Mouse (Mus musculus) left cerebral cortex, adult 2 months (tissue): ENCODE measurements around the gene Slc25a12. TPM values are rescaled to one million over a fixed set of nuclear protein-coding genes. Genes with fewer than 3 reads are reported as not detected.

Experiments
- DNase-seq, 2 experiments: peaks; one replicate each; pipeline ENCODE4 v3.0.0; 2021 to 2022; ENCODE audit warnings: low spot score in 2 of 2, mixed read lengths in 1 of 2; ENCODE audit errors: extremely low spot score in 1 of 2
- H3K27ac ChIP-seq: fragments of 200-600 bp; 2 replicates; pipeline ENCODE4 v1.8.1; 2022
- H3K4me3 ChIP-seq: fragments of 200-600 bp; 2 replicates; pipeline ENCODE4 v1.8.1; 2022
- CTCF ChIP-seq: fragments of 200-600 bp; IDR thresholded peaks from 2 replicates; pipeline ENCODE4 v1.8.1; 2022; ENCODE audit warnings: antibody characterized with exemption, mild to moderate bottlenecking, moderate library complexity
- intact Hi-C: fragments of 180-260 bp; cut with DNase I; formaldehyde crosslinking; loops from one replicate; pipeline ENCODE4 v1.15.1; 2025
- total RNA-seq, 2 experiments: library from RNA; stranded (reverse); gene quantifications; 2 replicates each; pipeline ENCODE4 v1.2.3; 2021

Gene Slc25a12
- total RNA-seq, 2 experiments from 2014 or later = 150 to 153 TPM

DNA sequence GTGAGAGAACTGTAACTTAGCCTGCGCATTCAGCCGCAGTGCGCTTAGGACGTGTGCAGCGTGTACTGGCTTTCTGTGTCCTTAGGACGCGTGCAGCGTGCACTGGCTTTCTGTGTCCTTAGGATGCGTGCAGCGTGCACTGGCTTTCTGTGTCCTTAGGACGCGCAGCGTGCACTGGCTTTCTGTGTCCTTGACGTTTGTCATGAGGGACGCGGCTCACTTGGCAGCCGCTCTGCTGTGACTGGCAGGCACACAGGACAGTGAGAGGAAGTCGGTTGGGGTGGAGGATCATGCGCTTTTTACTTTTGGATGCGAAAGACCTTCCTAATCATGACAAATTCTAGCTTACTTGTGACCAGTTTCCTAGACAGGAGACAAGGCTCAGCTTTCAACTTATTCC is 103.0 kb downstream of the Slc25a12 start:
- H3K4me3 ChIP-seq = no peak overlapping the region
- TF ChIP-seq CTCF = no peak
- H3K27ac ChIP-seq = no peak overlapping the region
- no peak for DNase-seq
- intact Hi-C loops = no loop called here

DNA sequence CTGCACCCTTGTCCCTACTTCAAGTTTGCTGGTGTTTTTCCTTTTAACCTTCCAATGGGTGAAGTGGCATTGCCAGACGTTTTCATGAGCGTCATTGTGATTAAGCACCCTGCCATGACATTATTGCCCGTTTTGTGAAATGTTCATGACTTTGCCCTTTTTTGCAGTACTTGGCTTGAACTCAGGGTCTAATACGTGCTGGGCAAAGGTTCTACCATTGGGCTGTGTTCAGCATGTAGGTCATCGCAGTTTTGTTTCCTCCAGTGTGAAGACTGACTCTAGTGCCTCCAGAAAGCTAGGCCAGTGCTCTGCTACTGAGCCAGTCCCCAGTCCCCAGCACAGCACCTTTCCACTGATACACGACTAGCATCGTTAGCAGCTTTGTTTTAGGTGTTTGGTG is 111.0 kb downstream of the Slc25a12 start:
- no peak overlapping the region for H3K27ac ChIP-seq
- H3K4me3 ChIP-seq = no peak overlapping the region
- no peak for DNase-seq
- TF ChIP-seq CTCF = no peak
- intact Hi-C loops = no loop called here

DNA sequence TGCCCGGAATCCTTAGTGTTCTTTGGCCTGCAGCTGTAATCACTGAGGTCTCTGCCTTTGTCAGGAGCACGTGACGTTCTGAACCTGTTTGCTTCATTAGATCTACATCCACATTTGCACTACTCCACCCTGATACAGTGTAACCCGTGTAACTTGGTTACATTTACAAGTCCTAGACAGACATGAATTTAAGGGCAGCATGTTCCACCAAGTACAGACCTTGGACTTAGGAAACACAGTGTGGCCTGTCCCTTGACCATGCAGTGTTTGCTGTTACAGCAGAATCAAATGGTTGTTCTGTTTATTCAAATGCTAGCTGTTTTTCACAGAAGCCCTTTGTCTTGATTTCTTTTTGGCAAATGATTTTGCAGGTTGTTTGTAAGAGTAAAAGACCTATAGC is 112.7 kb downstream of the Slc25a12 start:
- no peak overlapping the region for H3K4me3 ChIP-seq
- intact Hi-C loops = loop anchor here (5.0 kb wide), 1 partner anchor 562 kb away; no protein-coding TSS in a partner anchor
- H3K27ac ChIP-seq = no peak overlapping the region; the same call in 1 of the 2 replicates
- TF ChIP-seq CTCF = no peak
- no peak for DNase-seq

GRCm38 (mm10) chr2:71250841-71251240 is 116.7 kb downstream of the Slc25a12 start:
- H3K4me3 ChIP-seq = no peak overlapping the region
- no peak for DNase-seq
- H3K27ac ChIP-seq = no peak overlapping the region
- intact Hi-C loops = loop anchor here (5.0 kb wide), 1 partner anchor 566 kb away; no protein-coding TSS in a partner anchor
- peak; percentile 53 for TF ChIP-seq CTCF

GRCm38 (mm10) chr2:71248071-71248470 is 119.5 kb downstream of the Slc25a12 start:
- DNase-seq = no peak
- TF ChIP-seq CTCF = no peak
- Histone ChIP-seq H3K27ac (no peak overlapping the region), H3K4me3 (no peak overlapping the region)
- intact Hi-C loops = loop anchor here (10.0 kb wide), 1 partner anchor 543 kb away; no protein-coding TSS in a partner anchor

- H3K4me3 ChIP-seq = no peak overlapping the region
- no peak for DNase-seq
- intact Hi-C loops = loop anchor here (10.0 kb wide), 1 partner anchor 541 kb away; no protein-coding TSS in a partner anchor
- no peak for TF ChIP-seq CTCF
- peak overlapping the region; percentile 67 for H3K27ac ChIP-seq
Observed at GRCm38 (mm10) chr2:71246096-71246495, 121.5 kb downstream of the Slc25a12 start.

DNA sequence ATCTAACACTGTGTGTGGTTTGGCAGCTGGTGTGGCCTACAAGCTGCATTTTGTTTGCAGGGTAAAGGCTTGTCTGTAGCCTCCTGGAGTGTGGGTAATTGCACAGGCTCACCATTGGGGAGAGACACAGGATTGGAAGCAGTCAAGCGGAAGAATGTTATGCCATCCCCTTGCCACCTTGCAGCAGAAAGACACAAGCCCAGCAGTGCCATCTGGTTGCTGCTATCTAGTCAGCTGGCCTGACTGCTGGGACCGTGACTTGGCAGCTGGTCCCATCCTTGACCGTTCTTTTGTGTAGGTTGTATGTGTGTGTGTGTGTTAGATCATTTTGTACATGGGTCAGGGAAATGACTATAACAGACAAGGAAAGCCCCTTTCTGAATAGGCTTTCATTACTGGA is 122.1 kb downstream of the Slc25a12 start:
- Histone ChIP-seq H3K27ac (peak overlapping the region; percentile 67), H3K4me3 (no peak overlapping the region)
- TF ChIP-seq CTCF = peak; percentile 32
- intact Hi-C loops = loop anchor here (10.0 kb wide), 1 partner anchor 541 kb away; no protein-coding TSS in a partner anchor
- peak; percentile 24 to 36 for DNase-seq

DNA sequence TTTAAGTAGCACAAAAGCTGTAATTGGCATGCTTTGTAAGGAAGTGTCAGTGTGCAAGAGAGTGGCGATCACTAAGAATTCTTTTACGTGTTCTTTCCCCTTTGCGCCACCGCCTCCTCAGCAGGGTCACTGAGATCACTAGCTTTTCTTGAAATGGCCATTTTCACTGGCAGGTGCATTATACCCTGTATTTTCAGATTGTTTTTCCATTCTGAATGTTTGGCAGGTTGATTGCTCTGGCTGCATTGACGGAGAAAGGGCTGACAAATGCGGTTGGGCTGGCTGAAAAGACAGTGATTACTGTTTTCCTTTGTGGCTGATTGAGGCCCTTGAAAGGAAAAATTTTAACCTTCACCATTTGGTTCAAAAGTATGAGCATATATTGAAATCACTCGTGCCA is 122.7 kb downstream of the Slc25a12 start:
- no peak for TF ChIP-seq CTCF
- H3K4me3 ChIP-seq = no peak overlapping the region
- no peak for DNase-seq
- intact Hi-C loops = loop anchor here (10.0 kb wide), 1 partner anchor 540 kb away; no protein-coding TSS in a partner anchor
- H3K27ac ChIP-seq = no peak overlapping the region

- intact Hi-C loops = loop anchor here (10.0 kb wide), 1 partner anchor 538 kb away; no protein-coding TSS in a partner anchor
Observed at GRCm38 (mm10) chr2:71243058-71243672, 124.4 kb downstream of the Slc25a12 start.

GRCm38 (mm10) chr2:71242180-71242579 is 125.4 kb downstream of the Slc25a12 start:
- no peak; the same call in 1 of the 2 replicates for TF ChIP-seq CTCF
- Histone ChIP-seq H3K4me3 (no peak overlapping the region), H3K27ac (no peak overlapping the region)
- intact Hi-C loops = loop anchor here (10.0 kb wide), 1 partner anchor 537 kb away; no protein-coding TSS in a partner anchor
- no peak for DNase-seq

More at GRCm38 (mm10) chr2:71243058-71243672, 124.4 kb downstream of the Slc25a12 start:
- TF ChIP-seq CTCF = no peak
- H3K4me3 ChIP-seq = no peak overlapping the region
- H3K27ac ChIP-seq = no peak overlapping the region
- DNase-seq = no peak

DNA sequence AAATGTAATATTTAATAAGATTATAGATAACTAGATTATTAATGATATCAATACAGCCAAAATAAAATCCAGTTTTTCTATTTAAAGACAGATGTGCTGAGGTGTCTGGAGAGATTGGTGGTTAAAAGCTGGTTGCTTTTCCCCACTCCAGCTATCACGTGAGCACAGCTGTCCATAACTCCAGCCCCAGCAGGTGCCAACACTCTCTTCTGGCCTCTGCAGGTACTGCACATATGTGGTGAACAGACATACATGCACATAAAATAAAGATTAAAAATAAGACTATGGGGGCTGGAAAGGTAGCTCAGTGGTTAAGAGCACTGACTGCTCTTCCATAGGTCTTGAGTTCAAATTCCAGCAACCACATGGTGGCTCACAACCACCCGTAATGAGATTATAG is 126.0 kb downstream of the Slc25a12 start:
- Histone ChIP-seq H3K27ac (no peak overlapping the region), H3K4me3 (no peak overlapping the region)
- no peak for DNase-seq
- TF ChIP-seq CTCF = no peak
- intact Hi-C loops = loop anchor here (10.0 kb wide), 1 partner anchor 537 kb away; no protein-coding TSS in a partner anchor

- no peak for DNase-seq
- intact Hi-C loops = no loop called here
- TF ChIP-seq CTCF = no peak
- H3K27ac ChIP-seq = no peak overlapping the region
- H3K4me3 ChIP-seq = no peak overlapping the region
Observed at GRCm38 (mm10) chr2:71236009-71236408, 131.5 kb downstream of the Slc25a12 start.
